Mouse (Mus musculus) heart, postnatal 0 days (tissue): ENCODE data around the gene Ndufa3.

Experiments
- CTCF ChIP-seq: IDR thresholded peaks from 2 replicates; pipeline ENCODE4 v1.5.1; 2016; ENCODE audit warnings: antibody characterized with exemption, control low read depth, low read depth
- EP300 ChIP-seq: IDR thresholded peaks from 2 replicates; pipeline ENCODE4 v1.6.1; 2016; ENCODE audit warnings: antibody characterized with exemption, low read depth

GRCm38 (mm10) chr7:3646188-3646587 lies 29.0 kb downstream of the Ndufa3 start:
- no peak for TF ChIP-seq CTCF
- no peak for TF ChIP-seq EP300
